Mouse (Mus musculus) skeletal muscle tissue, postnatal 0 days (tissue): ENCODE data around the gene Olfr239. TPM values are rescaled to one million over a fixed set of nuclear protein-coding genes. Genes with fewer than 3 reads are reported as not detected.

Experiments used
- polyA plus RNA-seq: library from polyadenylated mRNA; unstranded; fragments of >200 nt; fragmentation: Nextera tagmentation; extraction: Ambion mirVana; gene quantifications from 2 replicates; pipeline ENCODE4 v1.2.1, GENCODE M21; 2015

Gene Olfr239
- not detected in 2 replicates for polyA plus RNA-seq

GRCm38 (mm10) chr17:33191002-33191401, at the start of gene Olfr239:
Olfr239 (plus strand) TSS chr17:33191302.

GRCm38 (mm10) chr17:33168147-33168546, 23.0 kb upstream of the Olfr239 start, which contains the start of gene Olfr55:
Olfr55 (plus strand) TSS chr17:33168447.

GRCm38 (mm10) chr17:33221590-33221989, 30.5 kb downstream of the Olfr239 start, which contains the start of gene Olfr1564:
Olfr1564 (minus strand) TSS chr17:33221690.

Other genes starting within 250 kb of the Olfr239 start
- gene Cyp4f13, start 243.9 kb upstream of the Olfr239 start, polyA plus RNA-seq: 8.7 and 9.8 TPM in 2 replicates
- 3.3 and 3.9 TPM in 2 replicates for gene Zfp472, start 225.5 kb upstream of the Olfr239 start, polyA plus RNA-seq
- gene Zfp952, start 198.2 kb upstream of the Olfr239 start, polyA plus RNA-seq: 4.8 and 5.4 TPM in 2 replicates
- gene Zfp763, start 157.9 kb upstream of the Olfr239 start, polyA plus RNA-seq: 3.4 and 3.5 TPM in 2 replicates
- not detected in 2 replicates for gene 4921501E09Rik, start 123.2 kb upstream of the Olfr239 start, polyA plus RNA-seq
- gene Zfp563, start 102.0 kb upstream of the Olfr239 start, polyA plus RNA-seq: 3.0 and 3.2 TPM in 2 replicates
- gene Morc2b, start 51.6 kb upstream of the Olfr239 start, polyA plus RNA-seq: 0.08 TPM in 1 of 2 replicates, not detected in the other
- gene Olfr55, start 22.9 kb upstream of the Olfr239 start, polyA plus RNA-seq: not detected in 2 replicates
- 0.03 and 0.04 TPM in 2 replicates for gene Olfr1564, start 30.4 kb downstream of the Olfr239 start, polyA plus RNA-seq
- gene Zfp955a, start 63.8 kb downstream of the Olfr239 start, polyA plus RNA-seq: 7.2 and 7.4 TPM in 2 replicates
- not detected in 2 replicates for gene Olfr63, start 73.4 kb downstream of the Olfr239 start, polyA plus RNA-seq
- 6.5 and 6.8 TPM in 2 replicates for gene Zfp955b, start 98.2 kb downstream of the Olfr239 start, polyA plus RNA-seq
- gene Zfp81, start 167.6 kb downstream of the Olfr239 start, polyA plus RNA-seq: 3.4 and 4.2 TPM in 2 replicates
- 3.1 and 5.5 TPM in 2 replicates for gene Zfp101, start 203.3 kb downstream of the Olfr239 start, polyA plus RNA-seq
- not detected in 2 replicates for gene Actl9, start 241.6 kb downstream of the Olfr239 start, polyA plus RNA-seq